Mouse (Mus musculus) macrophage (primary cell): ENCODE results near the gene Pigv. TPM values are rescaled to one million over a fixed set of nuclear protein-coding genes. Genes with fewer than 3 reads are reported as not detected.
A peak's percentile ranks its signal among the peaks of the same experiment; 100 is the strongest.

ENCODE experiments used
- H3K27ac ChIP-seq: fragments of 350-480 bp; formaldehyde crosslinking; 2 replicates; pipeline ENCODE4 v1.9.0; 2021
- H3K36me3 ChIP-seq: fragments of 350-480 bp; formaldehyde crosslinking; 2 replicates; pipeline ENCODE4 v1.9.0; 2021; ENCODE audit errors: inconsistent target
- H3K4me3 ChIP-seq: fragments of 350-480 bp; formaldehyde crosslinking; 2 replicates; pipeline ENCODE4 v1.9.0; 2021; ENCODE audit errors: inconsistent target
- H3K79me2 ChIP-seq: fragments of 350-480 bp; formaldehyde crosslinking; 2 replicates; pipeline ENCODE4 v1.9.0; 2021; ENCODE audit errors: inconsistent target
- WGBS: methylation state at CpG from one replicate; pipeline ENCODE4 v1.1.7; 2026; ENCODE audit warnings: inconsistent platforms; ENCODE audit not compliant: missing documents; 5-methylcytosine and 5-hydroxymethylcytosine counted together
- polyA plus RNA-seq: library from polyadenylated mRNA; stranded (reverse); fragments of 250-400 nt; gene quantifications from 3 replicates; pipeline ENCODE4 v1.2.4, GENCODE M21; 2018; ENCODE audit warnings: inconsistent platforms
- total RNA-seq, 78 experiments: library from RNA; depleted of rRNA; stranded (reverse); fragments of 250-400 nt; gene quantifications; 1 replicate in 9 of 78; 2 replicates in 24 of 78; 3 replicates in 43 of 78; 4 replicates in 2 of 78; pipeline ENCODE4 v1.2.4; 2018; ENCODE audit warnings: inconsistent platforms in 56 of 78

Gene Pigv
- total RNA-seq (2018; cell fraction: chromatin; rRNA removed) = 10 to 100 TPM; 11.7 to 99.4 (median 23.3) TPM
- 10 to 100 TPM in 21 of 26 experiments, 1 to 10 TPM in 5; 7.2 to 20.6 (median 13.0) TPM for total RNA-seq (2018; cell fraction: cytosol; rRNA removed)
- total RNA-seq (2018; cell fraction: nucleus; rRNA removed) = 10 to 100 TPM; 16.8 to 80.0 (median 28.9) TPM
- polyA plus RNA-seq = 3.4 to 11.0 TPM (median 7.7 TPM) in 3 replicates

DNA sequence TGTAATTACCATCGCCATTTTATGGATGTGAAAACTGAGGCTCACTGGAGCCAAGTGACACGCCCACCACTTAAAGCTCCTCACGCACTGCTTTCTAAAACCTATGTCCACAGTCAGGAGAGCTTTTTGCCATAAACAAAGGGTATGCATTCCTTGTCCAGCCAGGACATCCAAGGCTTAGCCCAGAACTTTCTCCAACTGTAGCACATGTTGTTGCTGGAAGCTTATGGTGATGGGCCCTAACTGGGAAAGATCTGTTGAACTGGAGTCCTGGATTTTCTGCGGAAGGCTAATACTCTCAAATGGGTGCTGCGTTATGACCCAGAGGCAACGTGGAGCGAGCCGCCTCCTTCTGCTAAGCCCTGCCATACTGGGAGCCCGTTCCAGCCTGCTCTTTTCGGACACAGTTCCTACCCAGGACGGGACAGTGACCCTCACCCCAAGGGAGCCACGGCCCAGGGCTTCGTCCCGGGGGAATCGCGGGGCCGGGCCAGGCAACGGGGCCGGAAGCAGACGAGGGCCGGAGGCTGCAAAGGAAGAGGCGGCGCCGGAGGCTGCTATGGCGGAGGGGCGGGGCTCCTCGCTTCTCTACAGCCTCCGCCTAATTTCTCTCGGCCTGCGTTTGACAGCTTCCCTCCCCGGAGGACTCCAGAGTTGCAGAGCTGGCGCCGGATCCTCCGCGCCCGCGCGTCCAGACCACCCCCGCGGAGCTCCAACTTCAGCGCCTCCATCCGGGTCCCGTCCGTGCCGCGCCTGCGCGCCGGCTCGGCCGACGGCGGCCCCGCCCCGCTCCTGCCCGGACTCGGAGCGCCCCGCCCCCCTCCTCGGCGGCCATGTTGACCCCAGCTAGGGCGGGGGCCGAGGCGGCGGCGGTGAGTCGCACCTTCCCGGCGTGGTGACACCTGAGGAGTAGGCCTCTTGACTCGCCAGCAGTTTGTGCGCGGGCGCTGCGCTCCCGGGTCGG is at the start of gene Pigv:
Gene Pigv (minus strand): TSS at position 767 of the 964 bp plus-strand sequence.
- H3K4me3 ChIP-seq = peak within 1 kb of the TSS; percentile 75
- H3K27ac ChIP-seq = peak within 1 kb of the TSS; percentile 99
- WGBS = under 1% methylated on average over 56 of the region's 76 CpGs
- peaks cover 11% of the 10 kb centered on the region; the same call in 1 of the 2 replicates for H3K79me2 ChIP-seq
- peaks cover 12% of the 10 kb centered on the region for H3K36me3 ChIP-seq

DNA sequence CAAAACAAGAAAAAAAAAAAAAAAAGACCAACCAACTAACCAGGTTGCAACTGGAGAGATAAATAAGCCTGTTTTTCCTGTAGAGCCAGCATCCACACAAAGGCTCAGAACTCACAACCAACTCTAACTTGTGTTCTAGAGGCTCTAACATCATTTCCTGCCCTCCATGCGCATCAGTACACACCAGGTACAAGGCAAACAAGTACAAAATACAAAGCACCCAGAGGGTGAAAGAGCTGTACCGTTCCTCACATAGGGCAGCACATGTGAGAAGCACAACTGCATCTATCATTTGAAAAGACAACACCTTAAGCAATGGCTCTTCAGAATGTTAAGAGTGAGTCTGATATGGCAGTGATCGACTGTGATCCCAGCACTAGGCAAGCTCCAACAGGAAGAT is 47.3 kb upstream of the Pigv start:
- H3K79me2 ChIP-seq = peaks cover 100% of the 10 kb centered on the region
- no peak overlapping the region for H3K4me3 ChIP-seq
- H3K36me3 ChIP-seq = peaks cover 87% of the 10 kb centered on the region
- H3K27ac ChIP-seq = no peak overlapping the region
- 100% methylated on average over 3 of the region's 3 CpGs for WGBS

- 69% methylated on average over 5 of the region's 5 CpGs for WGBS
- H3K27ac ChIP-seq = no peak overlapping the region
- H3K4me3 ChIP-seq = no peak overlapping the region
- peaks cover 37% of the 10 kb centered on the region; the same call in 1 of the 2 replicates for H3K36me3 ChIP-seq
- H3K79me2 ChIP-seq = peaks cover 98% of the 10 kb centered on the region
Measured at GRCm38 (mm10) chr4:133712755-133713154, 40.3 kb upstream of the Pigv start.

GRCm38 (mm10) chr4:133711307-133712076 is 39.0 kb upstream of the Pigv start:
- WGBS = 90% methylated on average over 6 of the region's 6 CpGs
- Histone ChIP-seq H3K4me3 (no peak overlapping the region), H3K36me3 (peaks cover 26% of the 10 kb centered on the region; the same call in 1 of the 2 replicates), H3K27ac (no peak overlapping the region), H3K79me2 (peaks cover 85% of the 10 kb centered on the region)

DNA sequence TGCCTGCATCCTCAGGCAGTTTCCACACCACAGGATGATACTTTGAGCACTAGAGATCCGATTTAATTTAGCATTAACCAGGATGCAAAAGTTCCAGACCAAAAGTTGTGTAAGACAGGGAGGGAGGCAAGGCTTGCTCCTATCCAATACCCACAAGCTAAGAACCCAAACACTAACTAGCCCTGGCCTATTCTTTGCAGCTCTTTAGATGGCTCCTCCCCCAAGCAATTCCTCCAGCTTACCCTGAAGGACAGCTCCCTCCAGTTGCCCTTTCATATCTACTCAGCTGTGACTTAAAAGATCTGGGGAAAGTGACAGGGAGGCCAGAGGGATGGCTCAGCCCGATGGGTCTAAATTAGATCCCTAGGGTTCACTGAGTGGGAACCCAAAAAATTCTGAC is 36.9 kb upstream of the Pigv start:
- peaks cover 83% of the 10 kb centered on the region for H3K79me2 ChIP-seq
- no peak overlapping the region for H3K27ac ChIP-seq
- H3K36me3 ChIP-seq = peaks cover 8% of the 10 kb centered on the region; the same call in 1 of the 2 replicates
- no peak overlapping the region for H3K4me3 ChIP-seq
- WGBS = 72% methylated on average over 2 of the region's 2 CpGs

GRCm38 (mm10) chr4:133707464-133707863 is 35.0 kb upstream of the Pigv start:
- Histone ChIP-seq H3K4me3 (no peak overlapping the region), H3K27ac (peak overlapping the region; percentile 97), H3K36me3 (no peaks in the 10 kb centered on the region), H3K79me2 (peaks cover 83% of the 10 kb centered on the region)
- WGBS = 0% methylated on average over 1 of the region's 1 CpGs

DNA sequence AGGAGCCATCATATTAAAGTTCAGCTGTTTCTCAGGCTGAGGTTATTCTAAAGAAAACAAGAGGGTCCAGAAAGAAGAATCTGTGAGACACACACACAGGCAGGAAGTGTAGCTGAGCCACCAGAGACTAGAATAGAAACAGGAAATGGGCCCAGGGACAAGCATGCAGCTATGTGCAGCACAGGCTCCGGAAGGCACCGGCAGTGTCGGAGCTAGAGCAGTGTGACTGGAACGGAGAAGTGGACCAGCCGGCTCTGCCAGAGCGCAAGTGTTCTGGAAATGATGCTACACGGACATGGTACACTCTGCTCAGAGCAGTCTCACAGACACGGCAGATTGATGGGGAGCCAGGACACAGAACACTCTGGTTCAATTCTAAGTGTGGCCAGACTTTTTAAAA is 34.5 kb upstream of the Pigv start:
- Histone ChIP-seq H3K36me3 (no peaks in the 10 kb centered on the region), H3K79me2 (peaks cover 83% of the 10 kb centered on the region), H3K27ac (peak overlapping the region; percentile 97), H3K4me3 (no peak overlapping the region)
- 0% methylated on average over 8 of the region's 8 CpGs for WGBS

DNA sequence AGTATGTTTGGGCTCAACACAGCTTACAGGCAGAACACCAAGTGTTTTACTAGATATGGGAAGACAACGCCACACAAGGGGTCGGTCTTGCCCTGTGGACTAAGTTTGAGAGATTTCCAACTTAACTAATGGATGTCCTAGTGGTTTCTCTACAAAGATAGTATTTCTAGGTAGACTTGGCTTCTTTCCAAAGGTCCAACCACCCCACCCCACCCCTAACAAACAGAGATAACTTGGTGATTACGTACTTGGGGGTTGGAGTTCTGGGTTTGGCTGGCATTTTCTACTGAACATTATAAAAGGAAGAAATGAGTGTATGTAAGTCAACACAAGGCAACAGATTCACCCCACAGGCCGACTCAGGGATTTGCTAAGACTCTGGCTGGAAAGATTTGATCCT is 32.6 kb upstream of the Pigv start:
- H3K27ac ChIP-seq = peak overlapping the region; percentile 97
- H3K36me3 ChIP-seq = peaks cover 6% of the 10 kb centered on the region; the same call in 1 of the 2 replicates
- no peak overlapping the region for H3K4me3 ChIP-seq
- peaks cover 83% of the 10 kb centered on the region for H3K79me2 ChIP-seq
- WGBS = 93% methylated on average over 2 of the region's 4 CpGs

- Histone ChIP-seq H3K36me3 (peaks cover 25% of the 10 kb centered on the region), H3K79me2 (peaks cover 98% of the 10 kb centered on the region), H3K4me3 (no peak overlapping the region), H3K27ac (no peak overlapping the region)
- 77% methylated on average over 11 of the region's 11 CpGs for WGBS
Measured at GRCm38 (mm10) chr4:133700905-133701368, 28.5 kb upstream of the Pigv start.

DNA sequence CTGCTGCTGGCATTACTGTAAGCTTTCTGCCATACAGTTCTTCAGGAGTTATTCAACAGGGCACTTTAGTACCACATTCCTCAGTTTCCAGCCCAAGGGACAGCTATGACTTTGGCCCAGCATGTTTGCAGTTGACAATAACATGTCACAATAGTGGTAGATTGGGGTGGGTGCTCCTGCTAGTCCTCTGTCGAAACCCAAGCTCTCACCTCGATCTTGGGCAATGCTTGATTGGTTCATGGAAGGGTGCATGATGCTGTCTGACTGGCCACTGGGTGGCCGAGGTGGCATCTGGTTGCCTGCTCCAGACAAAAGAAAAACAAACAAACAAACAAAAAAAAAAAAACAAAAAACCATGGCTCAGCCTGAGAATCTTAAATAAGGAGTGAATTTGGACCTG is 22.9 kb upstream of the Pigv start:
- H3K27ac ChIP-seq = no peak overlapping the region
- H3K79me2 ChIP-seq = peaks cover 44% of the 10 kb centered on the region
- H3K36me3 ChIP-seq = peaks cover 71% of the 10 kb centered on the region
- 14% methylated on average over 2 of the region's 3 CpGs for WGBS
- H3K4me3 ChIP-seq = no peak overlapping the region

- Histone ChIP-seq H3K27ac (no peak overlapping the region), H3K4me3 (no peak overlapping the region), H3K36me3 (peaks cover 84% of the 10 kb centered on the region), H3K79me2 (peaks cover 10% of the 10 kb centered on the region; the same call in 1 of the 2 replicates)
- 18% methylated on average over 4 of the region's 5 CpGs for WGBS
Measured at GRCm38 (mm10) chr4:133690252-133690651, 17.8 kb upstream of the Pigv start.

DNA sequence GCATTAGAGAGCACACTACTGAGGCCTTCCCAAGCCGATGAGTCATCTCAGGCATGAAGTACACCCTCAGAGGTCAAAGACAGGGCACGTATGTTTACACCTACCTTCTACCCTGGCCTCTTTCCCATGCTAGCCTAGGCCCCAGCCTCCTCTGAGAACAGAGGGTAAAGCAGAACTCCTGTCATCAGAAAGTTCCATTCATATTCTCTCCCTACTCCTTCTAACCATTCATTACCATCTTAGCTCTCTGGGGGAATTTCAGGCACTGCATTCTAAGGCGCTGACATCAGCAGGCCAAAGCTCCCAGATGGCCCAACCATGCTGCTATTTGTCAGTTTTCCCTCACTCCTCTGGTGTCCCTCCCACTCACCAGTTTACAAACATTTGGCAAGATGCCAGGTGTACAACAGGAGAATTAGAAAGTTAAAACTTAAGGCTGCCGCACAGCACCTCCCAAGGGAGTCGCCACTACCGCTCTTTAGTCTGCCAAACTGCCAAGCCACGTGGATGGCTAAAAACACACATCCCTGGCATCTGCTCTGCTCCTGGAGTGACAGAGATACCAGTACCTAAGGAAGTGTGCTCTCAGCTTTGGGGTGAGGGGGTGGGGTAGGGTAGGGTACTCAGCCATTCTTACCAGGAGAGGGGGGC is 16.1 kb upstream of the Pigv start:
- Histone ChIP-seq H3K4me3 (no peak overlapping the region), H3K27ac (no peak overlapping the region), H3K79me2 (peaks cover 16% of the 10 kb centered on the region; the same call in 1 of the 2 replicates), H3K36me3 (peaks cover 84% of the 10 kb centered on the region)
- WGBS = 89% methylated on average over 7 of the region's 7 CpGs

GRCm38 (mm10) chr4:133687126-133687525 is 14.7 kb upstream of the Pigv start:
- Histone ChIP-seq H3K27ac (no peak overlapping the region), H3K79me2 (peaks cover 19% of the 10 kb centered on the region; the same call in 1 of the 2 replicates), H3K4me3 (no peak overlapping the region), H3K36me3 (peaks cover 81% of the 10 kb centered on the region)
- WGBS = 93% methylated on average over 5 of the region's 5 CpGs

DNA sequence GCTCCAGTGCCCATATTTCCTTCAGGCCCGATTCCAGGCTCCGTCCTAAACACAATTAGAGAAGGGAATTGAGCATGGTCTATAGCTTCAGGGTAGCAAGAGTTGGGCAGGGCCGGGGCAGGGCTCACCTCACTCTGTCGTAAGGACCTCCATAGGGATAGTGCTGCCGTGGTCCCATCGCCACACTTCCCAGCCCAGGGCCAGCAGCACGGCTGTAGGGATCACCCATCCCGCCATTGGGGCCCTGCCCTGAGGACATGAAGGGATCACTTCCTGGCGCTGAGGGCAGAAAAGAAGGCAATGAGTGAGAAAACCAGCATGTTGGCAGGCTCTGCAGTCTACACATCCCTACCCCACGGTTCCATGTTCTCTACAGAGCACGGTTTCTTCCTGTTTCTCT is 14.1 kb upstream of the Pigv start:
- Histone ChIP-seq H3K79me2 (peaks cover 25% of the 10 kb centered on the region; the same call in 1 of the 2 replicates), H3K27ac (no peak overlapping the region), H3K4me3 (no peak overlapping the region), H3K36me3 (peaks cover 81% of the 10 kb centered on the region)
- 93% methylated on average over 10 of the region's 11 CpGs for WGBS
